In the genomic region with DNA sequence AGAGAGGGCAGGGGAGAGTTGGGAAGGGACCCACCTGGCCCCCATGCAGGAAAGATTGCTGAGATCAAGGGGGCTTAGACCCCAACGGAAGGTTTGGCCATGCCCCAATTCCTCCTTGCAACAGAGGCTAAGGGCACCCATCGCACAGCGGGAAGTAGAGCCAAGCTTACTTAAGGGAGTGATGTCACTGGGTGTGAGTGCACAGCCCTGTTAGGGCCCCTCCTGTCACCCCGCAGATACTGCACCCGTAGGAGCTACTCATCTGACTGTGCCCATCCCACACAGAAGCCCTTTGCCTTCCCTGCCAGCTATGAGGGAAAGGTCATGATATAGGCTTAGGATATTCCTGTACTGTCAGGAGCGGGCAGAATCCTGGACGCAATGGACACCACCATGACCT, we compare ENCODE assay signal across 9 mouse cellular contexts. TPM values are rescaled to one million over a fixed set of nuclear protein-coding genes. Genes with fewer than 3 reads are reported as not detected.
A peak's percentile ranks its signal among the peaks of the same experiment; 100 is the strongest.
DNase-seq lines count a peak whose midpoint lies in the region; ATAC-seq and TF ChIP-seq lines count a peak whose summit lies in the region.
"Had no signal": no experiment of that assay in that cellular context is flagged by ENCODE, and none has a peak within 500 bp of the region (broad histone marks: within the 10 kb centered on the region; RNA-seq: fewer than 3 reads in every experiment).

No protein-coding gene starts in this region.

- no peak for DNase-seq in lung, embryonic 14.5 days
- no peak for DNase-seq in lung, postnatal 25 days (ENCODE audit: low spot score)
- no peak for DNase-seq in layer of hippocampus, adult 11-12 months (ENCODE audit: low spot score)
- no peak for DNase-seq in cerebellum, adult 8-10 months
- DNase-seq: layer of hippocampus, adult 9-11 months had no signal

- no peaks in the 10 kb centered on the region for H3K27me3 ChIP-seq in lung, embryonic 14.5 days (ENCODE audit: insufficient read depth, low read length)
- H3K27me3 ChIP-seq in intestine, embryonic 15.5 days (replicated peaks): no peaks in the 10 kb centered on the region
- no peaks in the 10 kb centered on the region for H3K27me3 ChIP-seq in megakaryocyte, embryonic 14.5 days (replicated peaks)
- H3K27me3 ChIP-seq: limb, embryonic 15.5 days had no signal

- peak overlapping the region; percentile 84; the same call in 1 of the 2 replicates for H3K27ac ChIP-seq in lung, embryonic 14.5 days (ENCODE audit: low read depth)
- H3K27ac ChIP-seq in brown adipose tissue, adult 24 weeks (replicated peaks; ENCODE audit: low read depth, low read length): 0 out of 2 replicates have a peak overlapping the region, but pooled peaks have one; percentile 83
- H3K27ac ChIP-seq in intestine, embryonic 15.5 days: no peak overlapping the region
- H3K27ac ChIP-seq: limb, embryonic 15.5 days had no signal

- no peak overlapping the region for H3K4me3 ChIP-seq in lung, embryonic 14.5 days (ENCODE audit: low read depth, low read length)
- no peak overlapping the region for H3K4me3 ChIP-seq in brown adipose tissue, adult 24 weeks (ENCODE audit: insufficient read depth, low read depth, low read length)
- H3K4me3 ChIP-seq in intestine, embryonic 15.5 days (replicated peaks): no peak overlapping the region
- peak overlapping the region; percentile 84 for H3K4me3 ChIP-seq in megakaryocyte, embryonic 14.5 days (replicated peaks)
- H3K4me3 ChIP-seq: limb, embryonic 15.5 days had no signal

- H3K4me2 ChIP-seq in lung, embryonic 14.5 days: no peak overlapping the region
- no peak overlapping the region for H3K4me2 ChIP-seq in intestine, embryonic 15.5 days (replicated peaks)
- H3K4me2 ChIP-seq: limb, embryonic 15.5 days had no signal

- no peak for TF ChIP-seq CTCF in lung, embryonic 14.5 days (IDR thresholded peaks at IDR 0.05; ENCODE audit: low read depth)

- H3K36me3 ChIP-seq in lung, embryonic 14.5 days (ENCODE audit: insufficient read depth): 0 out of 2 replicates have a peak, but pooled peaks cover 7% of the 10 kb centered on the region
- no peaks in the 10 kb centered on the region for H3K36me3 ChIP-seq in intestine, embryonic 15.5 days
- peaks cover 73% of the 10 kb centered on the region for H3K36me3 ChIP-seq in megakaryocyte, embryonic 14.5 days (replicated peaks; ENCODE audit: low read length)

- WGBS in lung, embryonic 14.5 days: 87% methylated on average over 7 of the region's 7 CpGs
- 80% methylated on average over 7 of the region's 7 CpGs for WGBS in intestine, embryonic 15.5 days

- ATAC-seq in lung, embryonic 14.5 days (ENCODE audit: insufficient read depth): no peak
- ATAC-seq in intestine, embryonic 15.5 days: peak; percentile 62; the same call in 1 of the 2 replicates

- H3K9me3 ChIP-seq in lung, embryonic 14.5 days (ENCODE audit: low read depth, low read length): no peaks in the 10 kb centered on the region
- no peaks in the 10 kb centered on the region for H3K9me3 ChIP-seq in intestine, embryonic 15.5 days
- no peaks in the 10 kb centered on the region for H3K9me3 ChIP-seq in megakaryocyte, embryonic 14.5 days
- H3K9me3 ChIP-seq: limb, embryonic 15.5 days had no signal

- no peak overlapping the region for H3K9ac ChIP-seq in lung, embryonic 14.5 days
- no peak overlapping the region for H3K9ac ChIP-seq in intestine, embryonic 15.5 days
- H3K9ac ChIP-seq: limb, embryonic 15.5 days had no signal

- H3K4me1 ChIP-seq in lung, embryonic 14.5 days (ENCODE audit: insufficient read depth): peaks cover 37% of the 10 kb centered on the region
- H3K4me1 ChIP-seq in brown adipose tissue, adult 24 weeks (ENCODE audit: control insufficient read depth, insufficient read depth, insufficient read length, low read length): peaks cover 70% of the 10 kb centered on the region
- H3K4me1 ChIP-seq in intestine, embryonic 15.5 days (replicated peaks): peaks cover 36% of the 10 kb centered on the region
- H3K4me1 ChIP-seq in megakaryocyte, embryonic 14.5 days: peaks cover 99% of the 10 kb centered on the region

RNA-seq across cellular contexts. Expression of gene Ldlrap1, which starts 8.3 kb away (rescaled TPM):
- polyA plus RNA-seq in lung, embryonic 14.5 days (2014; fragmentation: Nextera tagmentation; extraction: Ambion mirVana): 21.2 and 22.2 TPM in 2 replicates
- 6.8 and 11.8 TPM in 2 replicates for polyA plus RNA-seq in brown adipose tissue, adult 24 weeks (2012; ENCODE audit: insufficient read depth, insufficient read length, missing spikeins)
- 15.9 and 18.6 TPM in 2 replicates for polyA plus RNA-seq in intestine, embryonic 15.5 days (2015; fragmentation: Nextera tagmentation; extraction: Ambion mirVana)
- polyA plus RNA-seq in megakaryocyte, embryonic 14.5 days (2012; ENCODE audit: insufficient read depth, low replicate concordance): 11.8 and 17.8 TPM in 2 replicates

RNA-seq across cellular contexts. Expression of gene Man1c1, which starts 55.5 kb away (rescaled TPM):
- polyA plus RNA-seq in lung, embryonic 14.5 days (2014; fragmentation: Nextera tagmentation; extraction: Ambion mirVana): 3.3 and 4.3 TPM in 2 replicates
- 2.5 and 2.6 TPM in 2 replicates for polyA plus RNA-seq in brown adipose tissue, adult 24 weeks (2012; ENCODE audit: insufficient read depth, insufficient read length, missing spikeins)
- polyA plus RNA-seq in intestine, embryonic 15.5 days (2015; fragmentation: Nextera tagmentation; extraction: Ambion mirVana): 3.0 TPM in 2 replicates
- polyA plus RNA-seq in megakaryocyte, embryonic 14.5 days (2012; ENCODE audit: insufficient read depth, low replicate concordance): 4.0 and 5.9 TPM in 2 replicates
